Mouse (Mus musculus) left cerebral cortex, postnatal 4 days (tissue): Measurements from ENCODE around the gene Pard3. TPM values are rescaled to one million over a fixed set of nuclear protein-coding genes. Genes with fewer than 3 reads are reported as not detected.

ENCODE experiments used
- DNase-seq: peaks from one replicate; pipeline ENCODE4 v3.0.0-alpha.2; 2022
- intact Hi-C: fragments of 180-260 bp; cut with DNase I; formaldehyde crosslinking; loops from one replicate; pipeline ENCODE4 v1.15.1; 2025
- total RNA-seq, 2 experiments: library from RNA; stranded (reverse); gene quantifications; 2 replicates each; pipeline ENCODE4 v1.2.3; 2021

Gene Pard3
- total RNA-seq = 10 to 100 TPM; 25.5 to 27.0 TPM

DNA sequence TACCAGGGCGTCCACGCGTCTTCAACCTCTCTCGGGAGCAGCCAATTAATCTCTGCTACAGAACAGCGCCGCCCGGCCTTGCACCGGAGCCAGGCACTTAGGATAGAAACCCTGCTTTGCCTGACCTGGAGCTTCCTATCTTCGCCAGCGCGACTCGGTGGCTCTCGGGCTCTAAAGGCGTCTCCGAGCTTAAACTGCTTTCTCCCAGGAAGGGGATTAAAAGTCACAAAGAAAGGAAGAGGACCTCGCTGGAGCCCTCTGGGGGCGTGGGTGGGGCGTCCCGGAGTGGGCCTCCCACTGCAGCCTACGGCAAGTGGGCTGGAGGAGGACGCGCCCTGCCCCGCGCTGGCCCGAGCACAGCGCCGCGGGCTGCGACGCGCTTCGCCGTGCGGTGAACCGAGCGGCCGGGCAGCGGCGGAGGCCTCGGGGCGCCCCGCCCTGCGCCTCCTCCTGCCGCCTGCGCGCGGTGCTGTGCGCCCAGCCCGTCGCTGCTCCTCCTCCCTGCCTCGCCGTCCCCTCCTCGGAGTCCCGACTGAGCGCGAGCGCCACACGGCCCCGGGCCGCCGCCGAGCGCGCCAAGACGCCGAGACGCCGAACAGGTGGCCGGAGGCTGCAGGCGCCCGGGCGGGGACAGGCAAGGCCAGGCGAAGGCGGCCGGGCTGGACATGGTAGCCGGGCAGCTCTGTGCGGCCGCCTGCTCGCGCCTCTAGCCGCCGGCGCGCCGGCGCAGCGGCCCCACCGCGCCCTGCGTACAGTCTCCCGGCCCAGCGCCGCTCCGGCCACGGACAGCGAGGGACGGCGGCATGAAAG lies at the start of gene Pard3:
Gene Pard3 (plus strand): TSS at position 343 of the 810 bp plus-strand sequence.
- intact Hi-C loops = loop anchor here (10.0 kb wide), 1 partner anchor 71 kb away; no protein-coding TSS in a partner anchor
- peak; percentile 81 for DNase-seq

GRCm38 (mm10) chr8:127021830-127022229 lies 41.9 kb upstream of the Pard3 start:
- no peak for DNase-seq
- intact Hi-C loops = no loop called here

DNA sequence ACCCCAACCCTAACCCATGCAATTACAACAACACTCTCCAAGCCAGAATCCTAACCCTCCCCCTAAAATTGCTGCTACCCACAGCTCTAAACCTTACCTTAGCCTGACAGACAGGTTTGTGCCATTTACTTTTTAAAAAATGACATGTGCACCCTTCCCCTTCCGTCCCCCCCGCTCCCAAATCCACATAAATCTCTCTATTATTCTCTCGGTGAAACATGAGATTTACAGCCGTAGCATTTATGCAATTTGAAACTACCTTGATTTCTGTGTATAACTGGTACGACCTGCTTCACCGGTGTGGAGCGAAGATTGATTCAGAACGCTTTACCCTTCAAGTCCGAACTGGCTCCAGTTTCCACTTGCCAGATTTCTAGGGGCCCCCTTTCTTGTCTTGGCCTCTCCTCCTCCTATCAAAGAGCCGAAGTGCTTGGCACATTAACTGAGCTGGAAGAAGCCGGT lies 38.4 kb upstream of the Pard3 start:
- intact Hi-C loops = no loop called here
- DNase-seq = no peak

- no peak for DNase-seq
Observed at GRCm38 (mm10) chr8:127025775-127026174, 37.9 kb upstream of the Pard3 start.

DNA sequence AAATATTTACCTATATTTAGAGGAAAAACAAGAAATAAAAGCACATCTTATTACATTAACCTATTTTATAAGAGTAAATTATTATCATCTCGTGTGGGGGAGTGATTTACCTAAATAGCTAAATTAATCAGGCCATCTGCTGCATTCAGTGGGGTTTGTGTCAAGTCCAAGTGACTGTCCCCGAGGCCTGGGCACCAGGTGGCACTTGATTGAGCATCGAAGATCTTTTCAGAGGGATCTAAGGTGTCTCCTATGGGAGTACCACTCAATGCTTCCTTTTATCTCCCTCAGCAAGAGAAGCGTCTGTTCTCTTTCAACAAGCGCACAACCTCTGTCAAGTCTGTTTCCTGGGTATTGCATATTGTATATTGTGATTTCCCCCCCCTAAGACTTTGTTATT lies 32.2 kb upstream of the Pard3 start:
- DNase-seq = peak; percentile 31
- intact Hi-C loops = no loop called here

More at GRCm38 (mm10) chr8:127025775-127026174, 37.9 kb upstream of the Pard3 start:
- intact Hi-C loops = no loop called here

GRCm38 (mm10) chr8:127038928-127039327 lies 24.8 kb upstream of the Pard3 start:
- intact Hi-C loops = no loop called here
- DNase-seq = peak; percentile 13

GRCm38 (mm10) chr8:127049996-127050395 lies 13.7 kb upstream of the Pard3 start:
- no peak for DNase-seq
- intact Hi-C loops = no loop called here

GRCm38 (mm10) chr8:127052132-127052531 lies 11.6 kb upstream of the Pard3 start:
- no peak for DNase-seq
- intact Hi-C loops = no loop called here

DNA sequence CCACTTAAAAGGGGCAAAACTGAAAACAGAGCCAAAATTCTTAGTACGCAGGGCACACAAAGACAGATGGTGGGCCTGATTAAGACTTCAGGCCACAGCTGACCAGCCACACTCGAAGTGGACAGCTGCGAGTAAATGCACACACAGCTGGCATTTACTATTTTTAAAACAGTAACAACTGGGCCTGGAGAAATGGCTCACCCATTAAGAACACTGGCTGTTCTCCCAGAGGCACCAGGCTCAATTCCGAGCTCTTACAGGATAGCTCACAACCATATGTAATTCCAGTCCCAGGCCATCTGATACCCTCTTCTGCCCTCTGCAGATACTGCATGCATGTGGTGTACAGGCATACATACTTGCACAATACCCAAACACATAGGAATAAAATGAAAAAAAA lies 8.6 kb upstream of the Pard3 start:
- DNase-seq = no peak
- intact Hi-C loops = no loop called here

DNA sequence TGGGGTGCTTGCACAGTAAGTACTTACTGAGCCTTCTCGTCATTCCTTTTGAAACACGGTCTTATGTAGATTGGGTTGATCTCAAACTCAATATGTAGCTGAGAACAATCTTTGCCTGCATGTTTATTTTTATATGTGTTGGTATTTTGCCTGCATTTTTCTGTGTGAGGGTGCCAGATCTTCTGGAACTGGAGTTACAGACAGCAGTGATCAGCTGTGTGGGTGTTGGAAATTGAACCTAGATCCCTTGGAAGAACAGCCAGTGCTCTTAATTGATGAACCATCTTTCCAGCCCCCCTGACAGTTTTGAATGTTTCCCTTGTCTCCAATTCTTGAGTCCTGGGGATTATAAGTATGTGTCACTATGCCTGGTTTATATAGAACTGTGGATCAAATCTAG lies 4.9 kb upstream of the Pard3 start:
- DNase-seq = no peak
- intact Hi-C loops = no loop called here

- DNase-seq = no peak
- intact Hi-C loops = loop anchor here (10.0 kb wide), 1 partner anchor 75 kb away; no protein-coding TSS in a partner anchor
Observed at GRCm38 (mm10) chr8:127059826-127060225, 3.9 kb upstream of the Pard3 start.

DNA sequence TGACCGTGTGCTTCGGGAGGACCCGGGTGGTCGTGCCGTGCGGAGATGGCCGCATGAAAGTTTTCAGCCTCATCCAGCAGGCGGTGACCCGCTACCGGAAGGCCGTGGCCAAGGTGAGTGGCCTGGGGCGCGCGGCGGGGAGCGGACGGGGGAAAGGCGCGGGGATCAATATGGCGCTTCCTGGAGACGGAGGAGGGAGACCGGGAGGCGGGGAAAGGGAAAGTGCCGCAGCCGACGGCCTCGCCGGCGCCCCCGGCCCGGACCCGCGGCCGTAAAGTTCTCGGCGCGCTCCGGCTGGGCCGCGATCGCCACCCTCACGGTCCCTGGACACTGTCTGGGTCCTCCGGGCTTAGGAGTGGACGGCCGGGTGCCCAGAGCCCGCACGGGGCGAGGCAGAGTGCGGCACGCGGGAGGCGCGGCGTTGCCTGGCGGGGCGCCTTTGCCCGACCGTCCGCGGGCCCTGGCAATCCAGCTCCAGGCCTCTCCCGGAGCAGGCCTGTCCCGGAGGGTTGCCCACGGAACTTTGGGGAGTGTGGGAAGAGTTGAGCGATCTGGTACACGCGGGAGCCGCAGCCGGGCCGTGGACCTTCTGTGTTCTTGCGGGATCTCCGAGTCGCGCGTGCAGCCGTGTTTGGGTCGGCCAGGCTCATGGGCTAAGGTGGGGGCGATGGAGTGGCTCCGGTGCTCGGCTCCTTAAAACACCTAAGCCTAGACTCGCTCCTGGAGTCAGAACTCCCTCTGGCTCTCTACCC lies 844 bp downstream of the Pard3 start:
- intact Hi-C loops = loop anchor here (10.0 kb wide), 1 partner anchor 70 kb away; no protein-coding TSS in a partner anchor
- DNase-seq = peak; percentile 48

DNA sequence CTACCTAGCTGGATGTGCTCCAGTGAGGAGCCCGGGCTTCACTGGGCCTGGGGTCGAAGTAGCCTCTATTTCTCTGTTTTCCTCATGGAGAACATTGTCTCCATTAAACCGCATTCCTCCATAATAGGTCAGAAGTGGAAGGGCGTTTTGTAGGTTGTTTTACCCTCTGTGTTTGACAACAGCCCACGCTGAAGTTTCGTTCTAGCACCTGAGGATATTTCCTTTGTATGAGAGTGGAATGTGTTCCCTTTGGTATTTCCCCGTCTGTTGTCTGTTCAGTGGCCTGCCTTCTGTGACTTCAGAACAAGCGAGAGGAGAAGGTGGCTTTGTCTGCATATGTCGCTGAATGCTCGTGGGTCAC lies 1.4 kb downstream of the Pard3 start:
- no peak for DNase-seq
- intact Hi-C loops = loop anchor here (10.0 kb wide), 1 partner anchor 70 kb away; no protein-coding TSS in a partner anchor

DNA sequence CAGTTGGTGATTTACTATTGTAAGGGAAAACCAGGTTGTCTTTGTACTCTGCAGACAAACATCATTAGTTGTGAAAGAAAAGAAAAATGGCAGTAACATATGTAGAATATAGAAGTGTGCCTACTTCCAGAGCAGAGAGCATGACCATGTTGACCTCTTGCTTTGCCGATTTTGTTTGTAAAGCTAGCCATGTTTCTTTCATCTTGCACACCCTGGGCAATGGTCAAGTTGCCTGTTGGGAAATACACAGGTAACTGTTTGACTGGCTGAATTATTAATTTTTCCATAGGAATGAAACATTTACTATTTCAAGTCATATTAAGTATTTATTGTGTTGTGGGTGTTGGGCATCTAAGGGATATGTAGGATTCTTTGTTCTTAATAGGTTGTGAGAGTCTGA lies 2.1 kb downstream of the Pard3 start:
- intact Hi-C loops = loop anchor here (10.0 kb wide), 1 partner anchor 69 kb away; no protein-coding TSS in a partner anchor
- DNase-seq = no peak

DNA sequence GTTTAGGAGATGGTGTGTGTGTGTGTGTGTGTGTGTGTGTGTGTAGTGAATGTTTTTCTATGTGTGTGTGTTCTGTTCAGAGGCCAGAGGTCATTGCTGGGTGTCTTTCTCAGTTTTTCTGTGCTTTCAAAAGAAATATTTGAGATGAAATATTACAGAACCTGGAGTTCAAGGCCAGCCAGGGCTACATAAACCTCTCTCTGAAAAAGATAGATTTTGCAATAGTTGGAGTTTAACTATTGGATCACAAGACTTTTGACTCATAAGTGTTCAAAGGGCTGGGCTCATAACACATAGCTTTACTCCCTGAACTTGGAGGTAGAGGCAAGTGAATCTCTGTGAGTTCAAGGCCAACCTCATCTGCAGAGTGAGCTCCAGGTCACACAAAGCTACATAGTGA lies 2.8 kb downstream of the Pard3 start:
- intact Hi-C loops = loop anchor here (10.0 kb wide), 1 partner anchor 68 kb away; no protein-coding TSS in a partner anchor
- no peak for DNase-seq

- intact Hi-C loops = loop anchor here (10.0 kb wide), 1 partner anchor 66 kb away; no protein-coding TSS in a partner anchor
- DNase-seq = no peak
Observed at GRCm38 (mm10) chr8:127068719-127069118, 5.0 kb downstream of the Pard3 start.

- DNase-seq = peak; percentile 93
- intact Hi-C loops = no loop called here
Observed at GRCm38 (mm10) chr8:127070225-127070624, 6.5 kb downstream of the Pard3 start.

GRCm38 (mm10) chr8:127073052-127073618 lies 9.4 kb downstream of the Pard3 start:
- DNase-seq = peak; percentile 12
- intact Hi-C loops = no loop called here

GRCm38 (mm10) chr8:127076511-127076910 lies 12.8 kb downstream of the Pard3 start:
- DNase-seq = no peak
- intact Hi-C loops = no loop called here

DNA sequence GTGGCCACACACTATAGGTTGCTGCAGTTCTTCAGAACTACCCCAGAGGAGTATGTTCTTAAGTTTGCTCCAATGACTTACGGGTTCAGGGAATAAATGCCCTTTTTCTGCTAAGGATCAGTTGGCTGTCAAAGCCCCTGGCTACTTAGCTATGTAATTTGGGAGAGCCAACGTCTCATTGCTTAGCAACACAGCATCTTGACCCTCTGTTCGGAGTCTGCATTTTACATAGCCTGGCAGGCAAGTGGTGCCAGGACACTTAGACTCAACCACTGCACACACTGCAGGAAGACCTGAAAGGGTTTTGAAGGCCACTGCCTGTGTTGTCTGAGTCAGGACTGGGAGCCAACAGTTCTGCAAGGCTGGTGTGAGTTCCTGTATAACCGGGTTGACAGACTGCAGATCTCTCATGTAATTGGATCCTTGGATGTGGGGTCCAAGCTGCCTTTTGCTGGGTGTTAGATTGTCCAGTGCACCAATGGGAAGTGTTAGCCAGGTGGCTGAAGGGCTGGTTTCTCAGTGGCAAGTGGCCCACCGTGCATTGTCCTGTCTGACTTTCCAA lies 15.6 kb downstream of the Pard3 start:
- intact Hi-C loops = no loop called here
- no peak for DNase-seq

- intact Hi-C loops = no loop called here
Observed at GRCm38 (mm10) chr8:127081297-127081696, 17.6 kb downstream of the Pard3 start.

More at GRCm38 (mm10) chr8:127081297-127081696, 17.6 kb downstream of the Pard3 start:
- no peak for DNase-seq
